Mouse (Mus musculus): ENCODE measurements at regions not wholly inside any gene's neighbourhood (a gene's known extent, or its start where the extent isn't known, plus 50 kb on each side); places are given as distances from the start of the nearest gene placed in this dataset.

DNA sequence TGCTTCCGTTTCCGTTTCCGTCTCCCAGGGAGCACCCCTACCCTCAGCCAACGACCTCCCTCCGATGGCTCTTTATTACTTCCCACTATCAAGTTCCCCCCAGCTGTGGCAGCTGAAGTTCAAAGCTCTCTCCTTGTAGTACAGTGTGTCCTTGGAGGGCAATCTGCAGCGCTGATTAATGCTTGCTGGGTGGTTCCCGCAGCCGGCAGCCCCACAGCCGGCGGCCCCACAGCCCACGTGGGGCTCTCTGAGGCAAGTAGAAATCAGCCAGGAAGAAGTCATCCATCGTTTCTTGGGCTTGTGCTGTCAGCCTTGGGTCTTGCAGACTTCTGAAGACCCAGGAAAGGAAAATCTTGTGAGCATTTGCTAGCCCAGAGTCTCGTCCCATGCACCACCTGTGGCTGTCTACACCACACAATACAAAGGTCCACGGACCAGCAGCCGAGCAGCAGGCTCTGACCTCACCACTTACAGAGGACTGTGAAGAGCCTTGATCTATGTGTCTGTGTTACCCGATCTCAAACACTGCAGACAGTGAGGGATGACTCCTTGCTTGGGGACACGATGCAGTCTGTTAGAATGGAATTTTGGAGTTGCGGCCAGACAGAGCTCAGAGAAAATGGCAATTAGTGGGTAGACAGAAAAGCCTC is 178.5 kb downstream of the Gadd45g start:
- ChIA-PET CTCF (interaction anchor here (0.9 to 1.4 kb wide), 2 partner anchors 20 to 180 kb away, joined by 3 read pairs; no protein-coding TSS in a partner anchor), POLR2A (interaction anchor here (1.0 kb wide), 1 partner anchor 49 kb away, joined by 3 read pairs; no protein-coding TSS in a partner anchor)
- in situ Hi-C loops (cut with MboI; ENCODE audit: low pct_unique_long_range_greater_than_20kb), result no loop called here
- no peak for TF ChIP-seq CTCF (IDR thresholded peaks at IDR 0.05)
- no peak for ATAC-seq
- no peaks in the 10 kb centered on the region for H3K27me3 ChIP-seq
- no peak for DNase-seq (ENCODE audit: low read depth, low spot score)

- POLR2A ChIA-PET, result no interaction called here
- CTCF ChIA-PET, result no interaction called here
- H3K27me3 ChIP-seq, result no peaks in the 10 kb centered on the region
- in situ Hi-C loops (cut with MboI; ENCODE audit: low pct_unique_long_range_greater_than_20kb), result no loop called here
- TF ChIP-seq CTCF (IDR thresholded peaks at IDR 0.05), result no peak
- ATAC-seq (no peak), DNase-seq (ENCODE audit: low read depth, low spot score) (no peak)
Observed at GRCm38 (mm10) chr13:52025482-52025848, 179.0 kb downstream of the Gadd45g start.

DNA sequence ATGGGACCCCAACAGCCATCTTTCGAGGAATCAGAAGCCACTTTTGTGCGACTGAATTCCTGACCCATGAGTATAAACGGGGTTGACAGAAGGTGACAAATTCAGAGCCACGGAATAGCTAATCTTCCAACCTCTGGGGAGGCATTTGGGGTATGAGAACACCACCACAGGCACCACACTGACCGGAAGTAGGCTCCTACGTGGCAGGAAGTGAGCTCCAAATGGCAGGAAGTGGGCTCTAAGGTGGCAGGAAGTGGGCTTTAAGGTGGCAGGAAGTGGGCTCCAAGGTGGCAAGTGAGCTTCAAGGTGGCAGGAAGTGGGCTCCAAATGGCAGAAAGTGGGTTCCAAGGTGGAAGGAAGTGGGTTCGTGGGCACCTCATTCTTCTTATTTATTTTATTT is 179.8 kb downstream of the Gadd45g start:
- H3K27me3 ChIP-seq, result no peaks in the 10 kb centered on the region
- DNase-seq (ENCODE audit: low read depth, low spot score) (no peak), ATAC-seq (no peak)
- in situ Hi-C loops (cut with MboI; ENCODE audit: low pct_unique_long_range_greater_than_20kb), result no loop called here
- ChIA-PET POLR2A (no interaction called here), CTCF (interaction anchor here (2.1 kb wide), 1 partner anchor 181 kb away, joined by 6 read pairs; no protein-coding TSS in a partner anchor)
- no peak for TF ChIP-seq CTCF (IDR thresholded peaks at IDR 0.05)

GRCm38 (mm10) chr13:52029868-52030422 is 183.5 kb downstream of the Gadd45g start:
- ATAC-seq (no peak), DNase-seq (ENCODE audit: low read depth, low spot score) (no peak)
- TF ChIP-seq CTCF (IDR thresholded peaks at IDR 0.05), result no peak
- POLR2A ChIA-PET, result no interaction called here
- in situ Hi-C loops (cut with MboI; ENCODE audit: low pct_unique_long_range_greater_than_20kb), result no loop called here
- CTCF ChIA-PET, result interaction anchor here (1.2 kb wide), 1 partner anchor 12 kb away, joined by 3 read pairs; no protein-coding TSS in a partner anchor
- no peaks in the 10 kb centered on the region for H3K27me3 ChIP-seq

GRCm38 (mm10) chr13:52031465-52031864 is 185.0 kb downstream of the Gadd45g start:
- ATAC-seq (no peak), DNase-seq (ENCODE audit: low read depth, low spot score) (no peak)
- ChIA-PET CTCF (interaction anchor here (0.6 kb wide), 1 partner anchor 128 kb away, joined by 3 read pairs; no protein-coding TSS in a partner anchor), POLR2A (no interaction called here)
- TF ChIP-seq CTCF (IDR thresholded peaks at IDR 0.05), result no peak
- no peaks in the 10 kb centered on the region for H3K27me3 ChIP-seq
- in situ Hi-C loops (cut with MboI; ENCODE audit: low pct_unique_long_range_greater_than_20kb), result no loop called here

GRCm38 (mm10) chr13:52035731-52036130 is 189.3 kb downstream of the Gadd45g start:
- ChIA-PET CTCF (no interaction called here), POLR2A (no interaction called here)
- in situ Hi-C loops (cut with MboI; ENCODE audit: low pct_unique_long_range_greater_than_20kb), result no loop called here
- H3K27me3 ChIP-seq, result no peaks in the 10 kb centered on the region
- no peak for DNase-seq (ENCODE audit: low read depth, low spot score)
- no peak for ATAC-seq
- no peak for TF ChIP-seq CTCF (IDR thresholded peaks at IDR 0.05)

- CTCF ChIA-PET, result no interaction called here
- in situ Hi-C loops (cut with MboI; ENCODE audit: low pct_unique_long_range_greater_than_20kb), result no loop called here
- POLR2A ChIA-PET, result no interaction called here
- no peak for DNase-seq (ENCODE audit: low read depth, low spot score)
- TF ChIP-seq CTCF (IDR thresholded peaks at IDR 0.05), result no peak
- H3K27me3 ChIP-seq, result no peaks in the 10 kb centered on the region
- ATAC-seq, result no peak
Observed at GRCm38 (mm10) chr13:52036351-52036750, 189.9 kb downstream of the Gadd45g start.

- no peaks in the 10 kb centered on the region for H3K27me3 ChIP-seq
- POLR2A ChIA-PET, result no interaction called here
- no peak for DNase-seq (ENCODE audit: low read depth, low spot score)
- no peak for TF ChIP-seq CTCF (IDR thresholded peaks at IDR 0.05)
- in situ Hi-C loops (cut with MboI; ENCODE audit: low pct_unique_long_range_greater_than_20kb), result no loop called here
- ATAC-seq, result no peak
- CTCF ChIA-PET, result no interaction called here
Observed at GRCm38 (mm10) chr13:52037218-52037617, 190.7 kb downstream of the Gadd45g start.

DNA sequence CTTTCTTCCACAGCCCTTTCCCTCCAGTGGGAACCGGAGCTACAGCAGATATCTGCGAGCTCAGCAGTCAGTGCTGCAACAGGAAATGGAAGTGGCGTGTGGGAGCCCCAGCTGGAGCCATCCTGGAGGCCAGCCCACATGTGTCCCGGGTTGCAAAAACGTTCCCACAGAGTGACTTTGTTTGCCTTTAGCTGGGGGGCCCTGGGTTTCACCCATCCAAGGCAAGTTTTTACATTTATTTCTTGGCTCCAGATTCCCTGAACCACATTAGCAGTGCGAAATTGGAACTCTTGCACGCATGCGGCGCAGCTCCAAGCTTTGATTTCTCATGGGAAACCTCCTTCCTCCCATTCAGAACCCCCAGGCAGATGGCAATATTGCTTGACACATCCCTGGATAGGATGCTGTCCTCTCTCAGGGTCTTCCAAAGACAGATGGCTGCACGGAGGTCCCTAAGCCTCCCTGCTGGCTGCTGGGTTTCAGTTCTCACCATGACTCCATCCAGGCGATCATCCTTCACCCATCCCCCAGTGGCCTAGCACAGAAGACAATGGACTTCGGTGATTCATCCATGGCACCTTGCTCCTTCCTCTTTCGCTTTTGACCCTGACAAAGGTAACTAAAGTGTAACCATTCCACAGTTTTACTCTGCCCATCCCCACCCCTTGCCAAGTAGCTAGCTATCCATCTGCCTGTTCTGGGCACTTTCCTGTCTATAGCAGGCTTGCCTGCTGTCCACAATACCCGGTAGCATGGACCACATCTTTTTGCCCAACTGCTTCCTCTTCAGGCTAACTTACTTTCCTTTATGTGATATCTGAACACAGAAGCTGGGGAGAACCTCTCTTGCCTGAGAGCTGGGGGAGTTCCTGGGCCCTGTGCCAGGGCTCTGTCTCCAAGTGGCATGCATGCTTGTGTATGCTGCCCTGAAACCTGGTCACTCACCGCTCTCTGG is 195.3 kb downstream of the Gadd45g start:
- TF ChIP-seq CTCF (IDR thresholded peaks at IDR 0.05), result no peak
- no peak for DNase-seq (ENCODE audit: low read depth, low spot score)
- no peak for ATAC-seq
- in situ Hi-C loops (cut with MboI; ENCODE audit: low pct_unique_long_range_greater_than_20kb), result no loop called here
- ChIA-PET CTCF (interaction anchor here (1.0 kb wide), 1 partner anchor 12 kb away, joined by 3 read pairs; no protein-coding TSS in a partner anchor), POLR2A (no interaction called here)
- no peaks in the 10 kb centered on the region for H3K27me3 ChIP-seq

DNA sequence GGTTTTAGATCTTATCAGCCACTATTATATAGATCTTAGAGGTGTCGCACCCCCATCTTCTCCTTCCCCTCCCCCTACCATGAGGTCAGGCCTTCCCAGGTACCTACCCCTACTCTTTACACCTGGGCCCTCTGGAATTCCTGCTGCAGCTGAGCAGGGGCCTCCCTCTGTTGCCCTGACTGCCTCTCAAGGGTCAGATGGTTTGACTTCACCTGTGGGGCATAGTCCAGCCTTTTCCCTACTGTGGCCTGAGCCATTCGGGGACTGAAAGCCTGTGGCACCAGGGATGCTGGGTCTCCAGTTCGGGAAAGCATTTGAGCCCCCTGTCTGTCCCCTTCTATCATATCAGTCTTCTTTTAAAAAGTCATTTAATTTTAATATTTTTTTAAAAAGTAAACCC is 196.4 kb downstream of the Gadd45g start:
- DNase-seq (ENCODE audit: low read depth, low spot score) (no peak), ATAC-seq (no peak)
- no peaks in the 10 kb centered on the region for H3K27me3 ChIP-seq
- in situ Hi-C loops (cut with MboI; ENCODE audit: low pct_unique_long_range_greater_than_20kb), result no loop called here
- CTCF ChIA-PET, result no interaction called here
- POLR2A ChIA-PET, result no interaction called here
- TF ChIP-seq CTCF (IDR thresholded peaks at IDR 0.05), result no peak

- DNase-seq (ENCODE audit: low read depth, low spot score), result no peak
- ATAC-seq, result no peak
- in situ Hi-C loops (cut with MboI; ENCODE audit: low pct_unique_long_range_greater_than_20kb), result no loop called here
- no peak for TF ChIP-seq CTCF (IDR thresholded peaks at IDR 0.05)
- H3K27me3 ChIP-seq, result no peaks in the 10 kb centered on the region
- CTCF ChIA-PET, result no interaction called here
- POLR2A ChIA-PET, result no interaction called here
Observed at GRCm38 (mm10) chr13:52043916-52044315, 197.4 kb downstream of the Gadd45g start.

All from Patski (cell line).